Mouse (Mus musculus) spleen, postnatal 4 days (tissue): ENCODE results near the gene Prss48.

Experiments
- DNase-seq, 2 experiments: peaks; one replicate each; pipeline ENCODE4 v3.0.0; 2022; ENCODE audit warnings: low spot score in 2 of 2

Gene Prss48

DNA sequence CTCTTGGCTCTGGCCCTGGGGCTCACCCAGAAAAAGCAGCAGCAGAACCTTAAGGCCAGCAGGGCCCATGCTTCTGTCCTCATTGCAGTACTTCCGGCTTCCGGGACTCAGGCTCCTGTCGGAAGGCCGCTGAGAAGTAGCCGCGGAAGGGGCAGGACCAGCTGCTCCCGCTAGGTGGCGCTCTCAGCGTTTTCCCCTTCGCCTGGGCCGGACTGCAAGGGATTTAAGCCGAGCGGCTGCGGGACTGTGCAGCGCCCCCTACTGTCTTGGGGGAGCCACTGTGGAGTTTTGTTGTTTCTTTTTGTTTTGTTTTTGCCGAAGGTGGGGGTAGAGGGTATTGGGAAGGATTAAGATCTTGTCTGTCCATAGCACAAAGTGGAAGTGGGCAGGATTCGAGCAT lies at the start of gene Prss48:
TSS of gene Prss48 (minus strand) at position 69 of the 400 bp plus-strand sequence.
- peak; percentile 18 to 69 for DNase-seq

DNA sequence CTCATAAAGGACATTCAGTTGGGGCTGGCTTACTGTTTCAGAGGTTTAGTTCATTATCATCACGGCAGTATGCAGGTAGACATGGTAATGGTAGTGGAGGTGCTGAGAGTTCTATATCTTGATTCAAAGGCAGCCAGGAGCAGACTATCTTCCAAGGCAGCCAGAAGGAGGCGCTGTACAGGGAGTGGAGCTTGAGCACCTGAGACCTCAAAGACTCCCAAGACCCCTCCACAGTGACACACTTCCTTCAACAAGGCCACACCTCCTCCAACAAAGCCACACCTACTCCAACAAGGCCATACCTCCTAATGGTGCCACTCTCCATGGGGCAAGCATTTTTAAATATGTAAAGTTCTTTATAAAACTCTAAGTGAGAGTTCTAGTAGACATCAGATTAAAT lies 46.8 kb upstream of the Prss48 start:
- DNase-seq = no peak

DNA sequence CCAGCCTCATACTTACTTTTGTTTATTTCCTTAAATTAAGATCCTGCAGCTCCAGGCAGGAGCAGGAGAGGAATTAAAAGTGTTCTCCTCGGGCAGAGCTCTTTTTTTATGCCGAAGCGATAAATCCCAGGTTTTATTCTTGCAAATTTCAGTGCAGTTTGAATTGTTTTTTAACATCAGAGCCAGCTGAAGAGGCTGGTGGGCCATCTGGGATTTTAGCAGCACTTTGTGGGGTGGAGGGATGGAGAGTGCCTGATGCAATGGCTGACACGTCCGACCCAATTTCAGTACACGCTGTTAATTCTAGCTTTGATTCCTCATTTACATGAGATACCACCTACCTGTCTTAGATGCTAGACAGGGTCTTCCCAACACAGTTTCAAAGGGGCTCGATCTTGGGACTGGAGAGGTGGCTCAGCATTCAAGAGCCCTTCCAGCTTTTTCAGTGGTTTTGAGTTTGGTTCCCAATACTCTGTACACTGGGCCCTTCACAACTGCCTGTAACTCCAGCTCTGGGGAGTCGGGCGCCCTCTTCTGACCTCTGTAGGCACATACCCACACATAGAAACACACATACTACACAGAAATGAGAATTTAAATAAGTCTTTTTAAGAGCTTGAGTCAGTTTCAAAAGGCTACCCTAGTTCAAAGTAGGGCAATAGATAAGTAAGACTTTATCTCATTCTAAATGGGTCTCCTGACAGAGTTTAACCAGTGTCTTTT lies 45.6 kb upstream of the Prss48 start:
- DNase-seq = no peak

DNA sequence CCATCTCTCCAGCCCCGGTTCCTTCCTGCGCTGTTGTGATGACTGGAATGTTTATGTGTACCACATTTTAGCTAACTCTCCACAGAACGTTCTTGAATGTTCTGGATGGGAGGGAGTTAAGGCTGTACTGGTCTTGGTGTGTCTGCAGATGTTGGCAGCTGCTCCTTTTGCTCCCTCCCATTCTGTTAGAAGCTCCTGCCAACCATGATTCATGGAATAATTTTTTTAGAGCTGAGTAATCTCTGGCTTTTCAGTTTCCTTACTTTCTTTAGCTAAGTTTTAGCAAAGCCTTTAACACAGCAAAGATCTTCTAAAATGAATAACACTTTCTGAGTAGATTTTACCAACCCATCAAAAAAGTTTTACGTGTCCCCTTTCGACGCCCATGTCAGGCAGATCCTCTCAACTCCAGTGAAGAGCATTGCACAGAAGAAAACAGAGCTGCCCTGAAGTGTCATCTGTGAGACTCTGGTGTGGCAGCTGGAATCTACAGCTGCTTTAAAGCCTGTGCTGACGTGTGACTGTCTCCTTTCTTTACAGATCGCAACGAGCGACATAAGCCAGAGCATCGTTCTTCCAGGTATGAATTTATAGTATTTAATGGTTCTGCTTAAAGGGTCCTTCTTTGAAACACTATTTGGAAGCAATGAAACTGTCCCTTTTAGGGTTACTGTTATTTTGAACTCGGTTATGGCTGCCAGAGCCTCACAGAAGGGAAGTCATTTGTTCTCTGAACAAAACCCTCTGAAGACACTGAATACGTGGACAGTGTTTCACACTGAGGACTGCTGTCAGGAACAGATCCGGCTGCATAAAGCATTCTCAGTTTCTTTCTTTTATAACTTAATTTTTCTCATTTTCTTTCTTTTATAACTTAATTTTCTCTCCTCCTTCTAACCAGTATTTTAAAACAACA lies 38.3 kb upstream of the Prss48 start:
- no peak for DNase-seq

DNA sequence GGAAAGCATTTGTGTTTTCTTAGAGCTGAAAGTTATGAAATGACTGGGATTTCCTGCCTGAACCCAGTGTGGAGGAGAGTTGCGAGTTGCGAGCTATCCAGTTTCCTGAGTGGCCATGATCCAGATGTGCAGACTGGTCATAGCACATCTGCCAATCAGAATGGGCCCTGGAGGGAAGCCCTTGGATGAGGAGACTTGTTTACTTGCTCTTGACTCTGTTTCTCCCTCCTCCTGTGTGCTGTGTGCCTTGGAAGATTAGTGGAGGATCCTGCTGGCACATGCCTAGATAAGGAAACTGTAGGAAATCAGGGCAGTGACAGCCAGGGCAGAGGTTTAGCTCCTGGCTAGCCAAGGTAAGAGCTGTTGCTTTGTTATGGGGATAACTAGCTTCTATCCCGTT lies 36.4 kb upstream of the Prss48 start:
- DNase-seq = no peak

DNA sequence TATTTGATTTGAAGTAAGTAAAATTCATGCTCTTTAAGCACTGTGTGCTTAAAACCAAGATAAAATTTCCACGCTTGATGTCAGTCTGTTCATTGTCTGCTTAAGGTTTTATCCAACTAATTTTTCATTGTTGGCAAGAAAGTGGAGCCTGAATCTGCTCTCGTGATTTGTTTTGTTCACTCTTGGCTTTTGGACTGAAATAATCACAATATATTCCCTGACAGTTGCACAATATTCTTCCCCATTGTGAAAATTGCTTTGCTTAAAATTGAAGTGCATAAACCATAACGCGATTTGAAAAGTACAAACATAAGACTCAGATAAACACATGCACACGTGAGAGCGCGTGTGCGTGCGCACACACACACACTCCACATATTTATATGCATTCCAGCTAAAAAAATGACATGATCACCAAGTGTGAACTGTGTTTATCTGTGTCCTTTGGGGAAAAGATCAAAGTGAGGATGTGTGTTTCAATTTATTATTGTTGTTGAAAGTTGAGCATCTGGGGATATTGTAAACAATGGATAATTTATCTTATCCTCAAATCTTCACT lies 35.7 kb upstream of the Prss48 start:
- DNase-seq = no peak

DNA sequence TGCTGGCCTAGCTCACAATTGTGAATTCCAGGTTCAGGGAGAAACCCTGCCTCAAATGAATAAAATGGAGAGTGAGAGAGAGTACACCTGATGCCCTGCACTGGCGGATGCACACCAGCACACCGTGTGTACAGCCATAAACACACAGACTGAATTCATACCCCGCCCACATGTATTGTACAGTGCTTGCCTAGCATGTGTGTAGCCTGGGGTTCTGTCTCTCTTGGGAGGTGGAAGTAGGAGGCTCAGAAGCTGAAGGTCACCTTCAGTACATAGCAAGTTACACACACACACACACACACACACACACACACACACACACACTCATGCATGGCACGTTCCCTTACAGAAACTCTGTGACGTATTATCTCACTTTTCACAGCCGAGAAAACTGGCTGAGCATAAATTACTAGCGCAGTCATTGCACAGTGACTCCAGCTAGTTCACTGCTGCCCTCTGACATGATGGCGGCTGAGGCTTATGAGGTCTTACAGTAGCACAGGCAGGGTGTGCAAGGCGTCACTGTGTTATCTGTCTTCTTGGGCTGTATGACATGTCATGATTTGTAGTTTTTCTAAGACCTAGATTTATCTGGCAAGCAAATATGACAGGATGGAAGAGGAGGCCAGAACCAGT lies 31.3 kb upstream of the Prss48 start:
- DNase-seq = no peak

DNA sequence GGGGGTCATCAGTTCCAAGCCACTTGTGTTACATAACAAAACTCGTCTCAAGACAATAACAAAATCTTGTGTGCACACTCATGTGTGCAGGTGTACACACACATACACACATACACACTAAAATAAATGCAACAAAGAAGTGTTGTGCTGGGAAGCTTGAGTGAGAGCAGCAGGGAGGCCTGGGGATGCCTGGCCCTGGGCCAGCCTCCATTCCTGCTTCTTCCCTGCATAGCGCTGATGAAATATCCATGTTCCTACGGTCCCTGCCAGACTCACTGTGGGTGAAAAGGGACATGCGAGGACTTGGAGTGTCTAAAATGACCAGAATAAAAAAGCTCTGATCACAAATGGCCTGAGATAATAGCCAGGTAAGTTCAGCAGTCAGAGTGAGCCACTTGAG lies 28.3 kb upstream of the Prss48 start:
- DNase-seq = no peak

DNA sequence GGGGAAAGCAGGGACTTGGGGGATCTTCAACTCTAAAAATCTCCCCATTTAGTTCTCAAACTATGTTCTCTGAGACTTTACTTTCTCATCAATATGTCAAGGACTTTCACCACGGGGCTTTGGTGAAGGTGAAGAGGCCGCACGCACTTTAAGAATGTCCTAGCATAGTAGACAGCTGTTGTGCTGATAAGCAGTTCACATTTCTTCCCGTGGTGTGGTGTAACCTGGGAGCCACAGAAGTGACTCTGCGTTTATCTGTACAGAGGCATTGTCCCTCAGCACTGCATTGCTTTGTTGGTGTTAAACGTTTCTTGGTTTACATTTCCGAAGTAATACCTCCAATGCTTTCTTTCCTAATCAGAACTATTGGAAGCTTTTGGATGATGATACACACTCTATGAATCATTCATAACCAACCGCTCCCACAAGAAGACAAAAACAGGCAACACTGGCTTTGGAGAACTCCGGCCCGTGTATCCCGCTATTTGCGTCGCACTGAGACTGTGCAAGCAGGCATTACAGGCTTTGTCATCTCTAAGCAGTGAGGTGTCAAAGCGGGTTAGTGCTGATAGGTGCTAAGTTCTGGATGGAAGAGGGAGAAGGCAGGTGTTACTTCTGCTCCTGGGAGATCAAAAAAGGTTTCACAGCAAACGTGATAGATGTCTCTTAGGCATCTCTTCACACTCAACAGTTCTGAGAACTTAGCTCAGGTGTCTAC lies 26.5 kb upstream of the Prss48 start:
- no peak for DNase-seq

DNA sequence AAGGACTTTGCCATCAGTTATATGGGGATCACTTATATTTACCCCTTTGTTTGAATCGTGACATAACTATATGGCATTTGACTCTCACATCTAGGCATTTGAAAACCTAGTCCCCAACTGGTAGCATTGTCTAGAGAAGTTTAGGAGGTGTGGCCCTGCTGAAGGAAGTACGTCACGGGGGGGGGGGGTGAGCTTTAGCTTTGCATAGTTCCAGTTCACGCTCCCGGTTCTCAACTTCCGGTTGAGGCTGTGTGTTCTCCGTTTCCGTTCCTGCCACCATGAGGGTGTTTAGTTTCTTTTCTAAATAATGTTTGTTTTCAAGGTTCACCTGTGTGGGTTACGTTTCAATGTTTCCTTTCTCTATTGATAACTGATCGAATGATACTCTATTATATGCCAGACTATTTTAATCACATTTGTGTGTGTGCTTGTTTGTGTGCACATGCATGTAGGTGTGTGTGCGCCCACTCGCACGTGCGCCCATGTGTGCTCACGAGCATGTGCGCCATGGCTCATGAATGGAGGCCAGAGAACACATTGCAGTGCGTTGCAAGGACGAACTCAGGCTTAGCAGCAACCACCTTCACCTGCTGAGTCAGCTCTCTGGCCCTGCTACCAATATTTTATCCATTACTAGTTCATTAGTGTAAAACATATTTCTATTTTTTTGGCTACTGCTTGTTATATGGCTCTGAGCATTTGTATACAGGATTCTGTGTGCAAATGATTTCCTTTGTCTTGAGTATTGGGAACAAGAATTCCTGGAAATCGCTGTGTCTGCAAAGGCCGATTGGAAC lies 23.2 kb upstream of the Prss48 start:
- no peak for DNase-seq

DNA sequence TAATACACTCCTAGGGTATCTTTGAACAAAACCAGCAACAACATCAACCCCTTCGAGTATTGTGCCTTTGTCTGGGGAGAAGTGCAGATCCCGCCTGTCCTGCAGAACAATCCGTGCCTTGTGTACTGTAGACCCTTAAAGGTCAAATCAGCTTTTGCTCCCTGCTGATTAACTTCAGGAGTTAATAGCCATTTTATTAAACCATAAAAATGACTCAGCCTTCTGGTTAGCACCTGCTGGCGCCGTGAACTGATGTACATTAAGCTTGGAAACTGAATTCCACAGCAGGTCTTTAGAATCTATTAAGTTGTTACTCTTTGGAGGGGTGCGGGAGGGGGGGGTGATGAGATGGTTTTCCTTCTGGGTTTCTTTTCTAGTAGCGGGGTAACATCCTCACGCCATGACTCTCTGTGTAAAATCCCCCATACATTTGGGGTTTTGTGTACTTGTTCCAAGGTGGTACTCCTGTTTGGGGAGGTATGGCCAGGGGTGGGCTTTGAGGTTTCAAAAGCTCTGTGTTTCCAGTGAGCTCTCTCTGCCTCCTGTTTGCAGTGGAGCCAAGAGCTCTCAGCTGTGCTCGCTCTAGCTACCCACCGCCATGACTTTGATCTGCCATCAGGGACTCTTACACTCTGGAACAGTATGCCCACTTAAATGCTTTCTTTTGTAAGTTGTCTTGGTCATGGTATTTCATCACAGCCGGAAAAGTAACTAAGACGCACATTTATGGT lies 21.9 kb upstream of the Prss48 start:
- no peak for DNase-seq

DNA sequence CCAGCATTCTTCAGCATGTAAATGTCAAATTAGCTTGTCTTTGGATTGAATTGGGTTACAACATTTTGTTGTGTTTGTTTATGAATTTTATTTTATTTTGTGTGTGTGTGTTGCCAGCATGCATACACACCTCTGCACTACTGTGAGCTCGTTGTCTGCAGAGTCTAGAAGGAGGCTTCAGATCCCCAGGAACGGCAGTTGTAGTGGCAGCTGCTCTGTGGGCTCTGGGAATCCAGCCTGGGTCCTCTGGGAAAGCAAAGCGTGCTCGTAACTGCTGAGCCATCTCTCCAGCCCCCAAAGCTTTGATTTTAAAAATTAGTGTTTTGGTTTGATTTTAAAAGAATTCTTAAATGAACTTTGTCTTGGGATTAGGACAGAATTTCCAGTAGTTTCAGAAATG lies 19.4 kb upstream of the Prss48 start:
- no peak for DNase-seq

DNA sequence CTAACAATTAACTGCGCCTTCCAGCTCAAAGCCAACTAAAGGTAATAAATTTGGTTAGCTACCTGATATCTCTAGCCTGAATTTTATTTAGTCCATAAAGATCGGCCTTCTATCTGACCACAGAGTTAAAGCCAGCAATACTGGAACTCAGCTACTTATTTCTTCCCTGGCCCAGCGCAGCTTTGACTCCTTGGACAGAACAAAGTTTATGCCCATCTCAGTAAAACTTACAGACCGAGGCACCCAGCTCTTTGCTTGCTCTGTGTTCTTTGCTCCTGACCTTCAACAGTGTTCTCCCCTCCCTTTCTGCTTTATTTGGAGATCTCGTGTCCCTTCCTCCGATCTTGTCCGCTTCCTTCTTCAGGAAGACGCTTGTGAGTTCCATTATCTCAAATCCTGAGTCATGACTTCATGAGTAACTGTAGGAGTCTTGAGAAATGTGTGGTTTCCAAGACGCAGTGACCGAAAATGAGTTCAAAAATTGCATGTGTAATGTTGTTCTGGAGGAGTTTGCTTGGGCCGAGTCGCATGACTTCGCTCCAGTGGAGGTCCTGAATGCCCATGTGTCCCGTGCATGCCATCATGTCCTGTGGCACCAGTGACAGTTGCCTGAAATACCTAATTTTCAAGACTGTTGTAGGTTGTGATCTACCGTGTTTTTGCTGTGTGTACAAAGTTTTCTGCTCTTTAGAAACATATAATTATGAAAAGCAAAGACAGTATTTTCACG lies 18.8 kb upstream of the Prss48 start:
- no peak for DNase-seq

DNA sequence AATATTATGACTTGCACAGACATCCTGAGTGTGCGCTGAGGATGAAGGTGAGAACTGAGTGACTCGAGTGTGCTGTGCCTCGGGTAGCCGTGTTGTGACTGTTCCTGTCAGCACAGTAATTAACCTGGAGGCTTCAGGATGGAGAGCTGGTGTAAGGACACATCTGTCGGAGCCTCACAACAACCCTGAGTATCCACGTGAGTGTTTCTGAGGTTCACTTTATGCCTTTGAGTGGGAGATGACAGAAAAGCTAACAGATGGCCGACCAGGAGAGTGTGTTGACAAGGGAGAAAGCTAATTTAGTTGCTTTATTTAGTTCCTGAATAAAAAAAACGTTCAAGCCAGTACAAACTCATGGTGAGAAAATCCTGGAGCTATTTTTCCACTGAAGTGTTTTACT lies 15.2 kb upstream of the Prss48 start:
- DNase-seq = no peak

DNA sequence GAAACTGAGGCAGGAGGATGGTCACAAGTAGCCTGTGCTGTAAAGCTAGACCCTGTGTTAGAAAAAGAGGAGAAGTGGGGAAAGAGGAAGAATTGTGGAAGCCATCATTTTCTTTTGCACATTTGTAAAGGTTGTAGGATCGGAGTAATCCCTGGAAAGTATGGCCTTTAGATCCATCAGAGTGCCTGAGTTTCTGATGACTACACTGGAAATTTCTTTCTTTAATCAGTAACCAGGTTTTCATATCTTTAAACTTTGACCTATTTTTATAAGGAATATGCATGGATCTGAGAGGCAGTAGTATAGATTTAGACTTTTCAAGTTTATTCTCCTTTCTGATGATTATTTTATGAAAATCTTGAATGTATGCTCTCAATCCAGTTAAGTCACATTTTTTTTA lies 14.7 kb upstream of the Prss48 start:
- DNase-seq = no peak

DNA sequence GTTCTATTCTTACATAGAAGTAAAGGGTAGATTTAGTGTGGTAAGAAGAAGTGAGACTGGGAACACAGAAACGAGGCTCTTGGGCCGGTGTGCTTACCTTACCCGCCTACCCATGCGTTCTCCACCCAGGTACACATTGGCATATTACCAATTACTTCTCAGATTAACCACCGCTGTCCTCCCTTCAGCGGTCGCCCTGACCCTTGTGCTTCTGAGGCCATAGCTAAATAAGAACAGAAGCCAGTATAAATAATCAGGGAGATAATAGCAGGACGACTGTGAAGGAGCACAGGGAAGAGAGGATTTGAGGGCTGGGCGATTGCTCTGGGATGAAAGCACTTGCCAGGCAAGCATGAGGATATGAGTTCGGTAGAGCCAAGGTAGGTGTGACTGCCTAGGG lies 11.5 kb upstream of the Prss48 start:
- no peak for DNase-seq

DNA sequence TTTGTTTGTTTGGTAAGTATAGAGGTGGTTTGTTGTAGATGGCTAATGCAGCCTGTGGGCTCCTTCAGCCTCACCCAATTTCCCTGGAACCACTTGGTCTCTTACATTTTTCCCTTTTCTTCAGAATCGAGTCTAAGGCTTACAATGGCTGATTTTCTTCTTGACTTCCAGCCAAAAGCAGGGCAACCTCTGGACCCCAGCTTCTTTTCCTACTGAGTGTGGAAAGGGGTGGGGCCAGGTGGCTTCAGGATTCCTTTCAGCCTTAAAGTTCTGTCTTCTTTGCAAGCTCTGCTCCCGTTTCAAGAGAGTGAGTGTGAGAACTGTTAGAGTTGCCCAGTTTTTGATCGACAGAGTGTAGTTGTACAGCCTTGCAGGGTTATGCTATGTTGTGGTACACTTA lies 9.5 kb upstream of the Prss48 start:
- no peak for DNase-seq

DNA sequence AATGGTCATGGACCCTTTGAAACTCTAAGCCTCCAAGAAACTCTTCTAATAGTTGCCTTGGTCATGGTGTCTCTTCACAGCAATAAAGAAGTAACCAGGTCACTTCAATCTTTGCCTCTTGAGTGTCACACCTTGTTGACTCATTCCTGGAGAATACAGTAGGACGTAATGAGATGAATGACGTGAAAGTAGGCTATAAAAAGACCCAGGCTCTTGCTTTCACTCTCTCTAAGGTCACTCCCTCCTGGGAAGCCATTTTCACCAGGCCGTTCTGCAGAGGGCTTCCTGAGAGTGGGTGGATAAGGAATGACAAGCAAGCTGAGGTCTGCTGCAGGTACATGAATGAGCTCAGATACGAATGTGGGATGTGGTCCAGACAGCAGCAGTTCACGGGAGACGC lies 9.1 kb upstream of the Prss48 start:
- no peak for DNase-seq

DNA sequence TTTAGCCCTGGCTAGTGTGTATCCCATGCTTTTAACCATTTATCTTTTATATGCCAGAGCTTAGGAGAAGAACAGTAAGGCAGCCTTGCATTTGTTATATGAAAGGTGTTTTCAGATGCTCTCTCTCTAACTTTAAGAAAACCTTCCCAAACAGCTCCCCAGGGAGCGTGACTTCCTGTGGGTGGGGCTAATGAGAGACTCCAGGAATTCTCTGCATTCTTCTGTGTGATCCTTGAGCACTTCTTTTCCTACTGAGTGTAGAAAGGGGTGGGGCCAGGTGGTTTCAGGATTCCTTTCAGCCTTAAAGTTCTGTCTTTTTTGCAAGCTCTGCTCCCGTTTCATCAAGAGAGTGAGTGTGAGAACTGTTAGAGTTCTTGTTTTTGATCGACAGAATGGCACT lies 8.3 kb upstream of the Prss48 start:
- no peak for DNase-seq

DNA sequence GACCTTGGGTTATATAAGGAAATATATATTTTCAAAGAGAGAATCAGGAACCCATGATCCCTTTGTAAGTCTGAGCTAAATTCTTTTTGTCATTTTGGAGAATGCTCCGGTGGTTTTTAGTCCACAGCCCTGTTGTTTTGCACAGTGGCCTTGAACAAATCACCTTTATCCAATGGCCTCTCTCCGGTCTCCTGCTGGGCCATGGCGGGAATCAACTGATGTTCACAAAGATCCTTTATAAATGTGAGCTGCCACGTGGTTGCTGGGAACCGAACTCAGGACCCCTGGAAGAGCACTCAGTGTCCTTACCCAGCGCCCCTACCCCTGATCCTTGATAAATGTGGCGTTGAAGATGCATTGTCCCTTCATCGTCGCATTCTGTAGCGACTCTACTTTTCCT lies 2.5 kb upstream of the Prss48 start:
- DNase-seq = no peak
